Mouse (Mus musculus) thymus, adult 2 months (tissue): ENCODE data around the gene Csgalnact2.

ENCODE experiments used
- CTCF ChIP-seq: fragments of 200-500 bp; IDR thresholded peaks from 2 replicates; pipeline ENCODE4 v1.5.1; 2012; ENCODE audit warnings: mild to moderate bottlenecking, control low read depth, low read length, moderate library complexity, borderline replicate concordance; ENCODE audit not compliant: control insufficient read depth, poor library complexity, insufficient read depth; ENCODE audit errors: extremely low read depth
- POLR2A ChIP-seq: fragments of 200-500 bp; IDR thresholded peaks from 2 replicates; pipeline ENCODE4 v1.6.1; 2012; ENCODE audit warnings: mild to moderate bottlenecking, low read length, control low read depth, moderate library complexity; ENCODE audit not compliant: control insufficient read depth, poor library complexity, insufficient read depth; ENCODE audit errors: extremely low read depth

DNA sequence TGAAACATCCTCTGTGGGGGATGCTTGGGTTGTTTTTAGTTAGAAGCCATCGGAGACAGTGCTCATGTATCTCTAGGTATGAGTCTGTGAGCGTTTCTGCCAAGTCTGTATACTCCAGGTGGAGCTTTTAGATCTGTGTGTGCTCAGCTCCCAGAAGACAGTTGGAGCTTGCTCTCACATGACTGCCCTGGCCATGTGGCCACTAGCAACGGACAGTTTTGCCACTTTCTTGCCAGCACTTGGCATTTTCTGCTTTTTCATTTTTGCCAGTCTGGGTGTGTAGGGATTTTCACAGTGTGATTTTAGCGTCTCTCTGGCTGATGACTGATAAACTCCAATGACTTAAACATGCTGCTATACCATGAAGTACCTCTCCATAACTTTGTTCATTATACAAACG lies 75.7 kb downstream of the Csgalnact2 start:
- TF ChIP-seq CTCF (no peak), POLR2A (no peak)
